In genomic region chr9:112348942-112349341, GRCm38 (mm10) we compare ENCODE assay signal across 26 mouse cellular contexts.
"Had no signal": no experiment of that assay in that cellular context is flagged by ENCODE, and none has a peak within 500 bp of the region (broad histone marks: within the 10 kb centered on the region; RNA-seq: fewer than 3 reads in every experiment).

No protein-coding gene starts in this region.

- DNase-seq: cerebellum, adult 8-10 months; cerebellum, adult 9-10 months; cerebellum, adult 9-11 months; cerebellum, postnatal 10 days; cerebellum, postnatal 14 days; cerebellum, postnatal 25 days; cerebellum, postnatal 36 days; embryo, embryonic 11 days; forebrain, postnatal 0 days; gastrocnemius, adult 2 months; gastrocnemius, postnatal 10 days; gastrocnemius, postnatal 14 days; gastrocnemius, postnatal 25 days; gastrocnemius, postnatal 36 days; heart, adult 11 months; heart, adult 18-20 months; heart, adult 2 months had no signal

- H3K36me3 ChIP-seq: embryonic facial prominence, embryonic 10.5 days; embryonic facial prominence, embryonic 12.5 days; embryonic facial prominence, embryonic 13.5 days; embryonic facial prominence, embryonic 15.5 days; forebrain, embryonic 10.5 days; forebrain, embryonic 12.5 days; forebrain, embryonic 15.5 days had no signal

- H3K27me3 ChIP-seq: embryonic facial prominence, embryonic 12.5 days; embryonic facial prominence, embryonic 13.5 days; embryonic facial prominence, embryonic 15.5 days; forebrain, embryonic 12.5 days; forebrain, embryonic 13.5 days; forebrain, embryonic 15.5 days had no signal

- H3K4me2 ChIP-seq: embryonic facial prominence, embryonic 12.5 days; embryonic facial prominence, embryonic 13.5 days; embryonic facial prominence, embryonic 15.5 days; forebrain, embryonic 12.5 days; forebrain, embryonic 13.5 days; forebrain, embryonic 15.5 days had no signal

- H3K4me3 ChIP-seq: embryonic facial prominence, embryonic 10.5 days; embryonic facial prominence, embryonic 12.5 days; embryonic facial prominence, embryonic 13.5 days; embryonic facial prominence, embryonic 15.5 days; erythroblast, embryonic 14.5 days; forebrain, embryonic 10.5 days; forebrain, embryonic 12.5 days; forebrain, embryonic 13.5 days; forebrain, embryonic 15.5 days; gastrocnemius, adult 2 months; heart, adult 2 months had no signal
